Mouse (Mus musculus) heart, embryonic 12.5 days (tissue): ENCODE measurements at regions not wholly inside any gene's neighbourhood (a gene's known extent, or its start where the extent isn't known, plus 50 kb on each side); places are given as distances from the start of the nearest gene placed in this dataset.

Source experiments
- ATAC-seq: fragments of 200-750 bp; cut with Nextera tagmentation; 2 replicates; pipeline ENCODE4 v1.8.0; 2017; ENCODE audit warnings: moderate TSS enrichment, moderate library complexity; ENCODE audit not compliant: insufficient number of reproducible peaks, low FRiP score
- H3K27ac ChIP-seq: fragments of 300-500 bp; sonication (generic); 2 replicates; pipeline ENCODE4 v1.5.1; 2016; ENCODE audit warnings: mild to moderate bottlenecking, moderate library complexity; ENCODE audit not compliant: poor library complexity, severe bottlenecking
- H3K27me3 ChIP-seq: fragments of 300-500 bp; sonication (generic); replicated peaks from 2 replicates; pipeline ENCODE4 v1.6.1; 2016; ENCODE audit warnings: mild to moderate bottlenecking, moderate library complexity
- H3K36me3 ChIP-seq: fragments of 300-500 bp; sonication (generic); 2 replicates; pipeline ENCODE4 v1.6.1; 2016; ENCODE audit warnings: mild to moderate bottlenecking, moderate library complexity
- H3K4me1 ChIP-seq: fragments of 300-500 bp; sonication (generic); replicated peaks from 2 replicates; pipeline ENCODE4 v1.6.1; 2016; ENCODE audit warnings: mild to moderate bottlenecking
- H3K4me2 ChIP-seq: fragments of 300-500 bp; sonication (generic); 2 replicates; pipeline ENCODE4 v1.6.1; 2016; ENCODE audit warnings: mild to moderate bottlenecking, moderate library complexity
- H3K4me3 ChIP-seq: fragments of 300-500 bp; sonication (generic); 2 replicates; pipeline ENCODE4 v1.5.1; 2016; ENCODE audit warnings: mild to moderate bottlenecking
- H3K9ac ChIP-seq: fragments of 300-500 bp; sonication (generic); 2 replicates; pipeline ENCODE4 v1.6.1; 2016; ENCODE audit warnings: mild to moderate bottlenecking, moderate library complexity
- H3K9me3 ChIP-seq: fragments of 300-500 bp; sonication (generic); replicated peaks from 2 replicates; pipeline ENCODE4 v1.6.1; 2016; ENCODE audit warnings: mild to moderate bottlenecking, moderate library complexity
- WGBS: fragments of 180-500 bp; shearing (Covaris S2); methylation state at CpG from one replicate; pipeline ENCODE4 v1.1.7; 2016; 5-methylcytosine and 5-hydroxymethylcytosine counted together

- no peaks in the 10 kb centered on the region; the same call in 1 of the 2 replicates for H3K4me1 ChIP-seq
- ATAC-seq, result no peak
- no peak overlapping the region for H3K27ac ChIP-seq
- no peaks in the 10 kb centered on the region for H3K36me3 ChIP-seq
- H3K4me3 ChIP-seq, result no peak overlapping the region
- H3K9ac ChIP-seq, result no peak overlapping the region
- H3K4me2 ChIP-seq, result no peak overlapping the region
- WGBS, result 25% methylated on average over 10 of the region's 10 CpGs
- no peaks in the 10 kb centered on the region for H3K9me3 ChIP-seq
- H3K27me3 ChIP-seq, result peaks cover 38% of the 10 kb centered on the region
Observed at GRCm38 (mm10) chr13:55985396-55985795, 149.4 kb upstream of the Pitx1 start.

- no peak overlapping the region for H3K27ac ChIP-seq
- ATAC-seq, result no peak
- WGBS, result 44% methylated on average over 6 of the region's 6 CpGs
Observed at GRCm38 (mm10) chr13:55984772-55985171, 148.8 kb upstream of the Pitx1 start.

GRCm38 (mm10) chr13:55983851-55984250 is 147.9 kb upstream of the Pitx1 start:
- Histone ChIP-seq H3K4me3 (no peak overlapping the region), H3K4me2 (no peak overlapping the region), H3K27me3 (peaks cover 44% of the 10 kb centered on the region), H3K9me3 (no peaks in the 10 kb centered on the region), H3K27ac (no peak overlapping the region), H3K9ac (no peak overlapping the region), H3K36me3 (no peaks in the 10 kb centered on the region), H3K4me1 (no peaks in the 10 kb centered on the region; the same call in 1 of the 2 replicates)
- WGBS, result 54% methylated on average over 9 of the region's 9 CpGs
- ATAC-seq, result no peak

More at GRCm38 (mm10) chr13:55984772-55985171, 148.8 kb upstream of the Pitx1 start:
- Histone ChIP-seq H3K4me1 (no peaks in the 10 kb centered on the region; the same call in 1 of the 2 replicates), H3K9ac (no peak overlapping the region), H3K4me2 (no peak overlapping the region), H3K9me3 (no peaks in the 10 kb centered on the region), H3K4me3 (no peak overlapping the region), H3K36me3 (no peaks in the 10 kb centered on the region), H3K27me3 (peaks cover 39% of the 10 kb centered on the region)

GRCm38 (mm10) chr13:55981041-55981440 is 145.0 kb upstream of the Pitx1 start:
- Histone ChIP-seq H3K27ac (no peak overlapping the region), H3K36me3 (no peaks in the 10 kb centered on the region), H3K4me1 (peaks cover 19% of the 10 kb centered on the region), H3K4me2 (no peak overlapping the region), H3K4me3 (no peak overlapping the region), H3K9me3 (no peaks in the 10 kb centered on the region), H3K9ac (no peak overlapping the region), H3K27me3 (peaks cover 37% of the 10 kb centered on the region)
- whole genome bisulfite sequencing, result 64% methylated on average over 6 of the region's 6 CpGs
- no peak for ATAC-seq

- no peak for ATAC-seq
- no peak overlapping the region for H3K27ac ChIP-seq
- no peaks in the 10 kb centered on the region for H3K9me3 ChIP-seq
- no peak overlapping the region for H3K4me2 ChIP-seq
- H3K9ac ChIP-seq, result no peak overlapping the region
- peaks cover 18% of the 10 kb centered on the region for H3K27me3 ChIP-seq
- H3K36me3 ChIP-seq, result no peaks in the 10 kb centered on the region
- peaks cover 19% of the 10 kb centered on the region for H3K4me1 ChIP-seq
- H3K4me3 ChIP-seq, result no peak overlapping the region
- 56% methylated on average over 3 of the region's 3 CpGs for WGBS
Observed at GRCm38 (mm10) chr13:55977902-55978301, 141.9 kb upstream of the Pitx1 start.

- H3K9ac ChIP-seq, result no peak overlapping the region
- no peaks in the 10 kb centered on the region for H3K36me3 ChIP-seq
- 21% methylated on average over 10 of the region's 10 CpGs for WGBS
- peak overlapping the region; percentile 29 for H3K4me2 ChIP-seq
- H3K27me3 ChIP-seq, result peaks cover 9% of the 10 kb centered on the region; the same call in 1 of the 2 replicates
- no peak for ATAC-seq
- H3K4me3 ChIP-seq, result no peak overlapping the region
- H3K9me3 ChIP-seq, result no peaks in the 10 kb centered on the region
- H3K27ac ChIP-seq, result peak overlapping the region; percentile 49; the same call in 1 of the 2 replicates
- H3K4me1 ChIP-seq, result peaks cover 19% of the 10 kb centered on the region
Observed at GRCm38 (mm10) chr13:55976911-55977381, 141.0 kb upstream of the Pitx1 start.

GRCm38 (mm10) chr13:55974105-55974504 is 138.1 kb upstream of the Pitx1 start:
- H3K4me1 ChIP-seq, result peaks cover 19% of the 10 kb centered on the region
- H3K9ac ChIP-seq, result no peak overlapping the region
- H3K27me3 ChIP-seq, result no peaks in the 10 kb centered on the region; the same call in 1 of the 2 replicates
- 58% methylated on average over 5 of the region's 5 CpGs for WGBS
- ATAC-seq, result no peak
- no peaks in the 10 kb centered on the region for H3K36me3 ChIP-seq
- H3K27ac ChIP-seq, result no peak overlapping the region
- peaks cover 5% of the 10 kb centered on the region for H3K9me3 ChIP-seq
- H3K4me3 ChIP-seq, result no peak overlapping the region
- H3K4me2 ChIP-seq, result no peak overlapping the region

GRCm38 (mm10) chr13:55970687-55971086 is 134.7 kb upstream of the Pitx1 start:
- H3K9me3 ChIP-seq, result peaks cover 5% of the 10 kb centered on the region
- no peak overlapping the region for H3K4me2 ChIP-seq
- H3K36me3 ChIP-seq, result no peaks in the 10 kb centered on the region
- H3K27me3 ChIP-seq, result peaks cover under 1% of the 10 kb centered on the region; the same call in 1 of the 2 replicates
- ATAC-seq, result no peak
- whole genome bisulfite sequencing, result 82% methylated on average over 6 of the region's 6 CpGs
- H3K9ac ChIP-seq, result no peak overlapping the region
- peaks cover 10% of the 10 kb centered on the region for H3K4me1 ChIP-seq
- H3K4me3 ChIP-seq, result no peak overlapping the region
- H3K27ac ChIP-seq, result no peak overlapping the region

- Histone ChIP-seq H3K27ac (no peak overlapping the region), H3K4me2 (no peak overlapping the region), H3K4me3 (no peak overlapping the region), H3K9ac (no peak overlapping the region), H3K36me3 (no peaks in the 10 kb centered on the region), H3K9me3 (peaks cover 5% of the 10 kb centered on the region), H3K4me1 (peaks cover 15% of the 10 kb centered on the region), H3K27me3 (peaks cover 12% of the 10 kb centered on the region)
- ATAC-seq, result no peak
- 86% methylated on average over 4 of the region's 4 CpGs for WGBS
Observed at GRCm38 (mm10) chr13:55969473-55969872, 133.5 kb upstream of the Pitx1 start.

- H3K27me3 ChIP-seq, result peaks cover 34% of the 10 kb centered on the region
- no peak overlapping the region for H3K4me3 ChIP-seq
- H3K9ac ChIP-seq, result no peak overlapping the region
- no peak overlapping the region for H3K4me2 ChIP-seq
- ATAC-seq, result no peak
- H3K9me3 ChIP-seq, result peaks cover 5% of the 10 kb centered on the region
- 78% methylated on average over 6 of the region's 6 CpGs for WGBS
- H3K4me1 ChIP-seq, result peaks cover 19% of the 10 kb centered on the region
- no peak overlapping the region for H3K27ac ChIP-seq
- H3K36me3 ChIP-seq, result no peaks in the 10 kb centered on the region
Observed at GRCm38 (mm10) chr13:55967151-55967550, 131.2 kb upstream of the Pitx1 start.

- 10% methylated on average over 22 of the region's 22 CpGs for whole genome bisulfite sequencing
Observed at GRCm38 (mm10) chr13:55963005-55963620, 127.1 kb upstream of the Pitx1 start.

More at GRCm38 (mm10) chr13:55963005-55963620, 127.1 kb upstream of the Pitx1 start:
- Histone ChIP-seq H3K9me3 (no peaks in the 10 kb centered on the region), H3K36me3 (no peaks in the 10 kb centered on the region), H3K27ac (no peak overlapping the region), H3K9ac (no peak overlapping the region), H3K27me3 (peaks cover 41% of the 10 kb centered on the region), H3K4me1 (peaks cover 22% of the 10 kb centered on the region), H3K4me3 (peak overlapping the region; percentile 32), H3K4me2 (peak overlapping the region; percentile 69)
- peak; percentile 71; the same call in 1 of the 2 replicates for ATAC-seq
